Mouse (Mus musculus): ENCODE results near the gene Abca3.

- TF ChIP-seq POLR2A (IDR thresholded peaks at IDR 0.05; ENCODE audit: control insufficient read depth, low read depth, low read length) (peak; percentile 38; the same call in 1 of the 2 replicates), CTCF (IDR thresholded peaks at IDR 0.05; ENCODE audit: control insufficient read depth, insufficient read depth, insufficient replicate concordance, low read depth, low read length) (no peak)
Measured at GRCm38 (mm10) chr17:24402371-24402770, 50.6 kb downstream of the Abca3 start.

All from testis, adult 2 months (tissue).